Mouse (Mus musculus) liver, embryonic 14.5 days (tissue): ENCODE results near the gene Trmt61a.

Experiments
- CTCF ChIP-seq: IDR thresholded peaks from 2 replicates; pipeline ENCODE4 v1.5.1; 2016; ENCODE audit warnings: antibody characterized with exemption, low read depth, control low read depth
- EP300 ChIP-seq: IDR thresholded peaks from 2 replicates; pipeline ENCODE4 v1.6.1; 2016; ENCODE audit warnings: antibody characterized with exemption, low read depth

DNA sequence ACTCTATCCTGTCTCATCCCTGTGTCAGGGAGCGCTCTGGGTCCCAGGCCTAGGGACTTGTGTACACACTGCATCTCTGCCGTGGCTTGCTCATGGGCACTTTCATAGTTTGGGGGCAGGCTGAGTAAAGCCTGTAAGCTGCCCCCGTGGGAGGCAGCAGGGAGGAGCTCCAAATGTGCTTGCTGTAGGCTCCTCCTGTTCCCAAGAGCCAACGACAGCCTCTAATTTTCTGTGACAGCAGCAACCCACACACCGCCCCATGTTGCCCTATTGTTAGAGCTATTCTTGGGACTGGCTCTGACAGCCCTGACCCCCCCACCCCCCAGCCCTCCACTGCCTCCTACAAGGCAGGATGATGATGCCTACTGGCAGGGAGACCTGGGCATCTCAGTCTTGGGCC is 4.1 kb downstream of the Trmt61a start:
- TF ChIP-seq EP300: no peak
- no peak for TF ChIP-seq CTCF
